Mouse (Mus musculus) heart, adult 2 months (tissue): Measurements from ENCODE around the gene Ankrd13a. TPM values are rescaled to one million over a fixed set of nuclear protein-coding genes. Genes with fewer than 3 reads are reported as not detected.

Source experiments
- DNase-seq, 2 experiments: peaks; one replicate each; pipeline ENCODE4 v3.0.0; 2021
- H3K27ac ChIP-seq: fragments of 200-600 bp; 2 replicates; pipeline ENCODE4 v1.8.1; 2022
- H3K27me3 ChIP-seq: fragments of 200-500 bp; 2 replicates; pipeline ENCODE4 v1.6.1; 2012; ENCODE audit warnings: mild to moderate bottlenecking, low read length, inconsistent platforms, mixed read lengths; ENCODE audit not compliant: control insufficient read depth, insufficient read depth
- H3K36me3 ChIP-seq: fragments of 200-500 bp; 2 replicates; pipeline ENCODE4 v1.6.1; 2012; ENCODE audit warnings: low read length, inconsistent platforms; ENCODE audit not compliant: control insufficient read depth, insufficient read depth
- H3K4me1 ChIP-seq: fragments of 200-500 bp; 2 replicates; pipeline ENCODE4 v1.6.1; 2011; ENCODE audit warnings: low read length; ENCODE audit not compliant: control insufficient read depth, insufficient read depth
- H3K4me3 ChIP-seq: fragments of 200-600 bp; 2 replicates; pipeline ENCODE4 v1.8.1; 2022
- H3K79me2 ChIP-seq: fragments of 200-500 bp; replicated peaks from 2 replicates; pipeline ENCODE4 v1.6.1; 2012; ENCODE audit warnings: mild to moderate bottlenecking, inconsistent platforms, low read length, moderate library complexity, mixed read lengths; ENCODE audit not compliant: control insufficient read depth, insufficient read depth
- H3K9ac ChIP-seq: fragments of 200-500 bp; 2 replicates; pipeline ENCODE4 v1.6.1; 2012; ENCODE audit warnings: low read depth, mild to moderate bottlenecking, control low read depth, inconsistent platforms, low read length, mixed read lengths
- CTCF ChIP-seq: fragments of 200-600 bp; IDR thresholded peaks from 2 replicates; pipeline ENCODE4 v1.8.1; 2022; ENCODE audit warnings: antibody characterized with exemption, mild to moderate bottlenecking, moderate library complexity
- EP300 ChIP-seq: fragments of 200-500 bp; IDR thresholded peaks from 2 replicates; pipeline ENCODE4 v1.6.1; 2011; ENCODE audit warnings: low read depth, low read length, control low read depth; ENCODE audit not compliant: insufficient read depth
- POLR2A ChIP-seq: fragments of 200-500 bp; IDR thresholded peaks from 2 replicates; pipeline ENCODE4 v1.6.1; 2011; ENCODE audit warnings: mild to moderate bottlenecking, low read depth, low read length, control low read depth; ENCODE audit not compliant: insufficient read depth
- WGBS: fragments of 180-500 bp; shearing (Covaris S2); methylation state at CpG from one replicate; pipeline ENCODE4 v1.1.7; 2018; 5-methylcytosine and 5-hydroxymethylcytosine counted together
- intact Hi-C: fragments of 180-260 bp; cut with DNase I; formaldehyde crosslinking; loops from one replicate; pipeline ENCODE4 v1.15.1; 2025
- polyA plus RNA-seq: library from polyadenylated mRNA; depleted of rRNA; stranded (reverse); fragments of >200 nt; gene quantifications from 2 replicates; pipeline ENCODE4 v1.2.3, GENCODE M21; 2012
- total RNA-seq, 2 experiments: library from RNA; stranded (reverse); gene quantifications; 2 replicates each; pipeline ENCODE4 v1.2.3; 2021

Ankrd13a gene
- total and polyA plus RNA-seq, 3 experiments, result 21.3 to 32.9 (median 31.4) TPM

DNA sequence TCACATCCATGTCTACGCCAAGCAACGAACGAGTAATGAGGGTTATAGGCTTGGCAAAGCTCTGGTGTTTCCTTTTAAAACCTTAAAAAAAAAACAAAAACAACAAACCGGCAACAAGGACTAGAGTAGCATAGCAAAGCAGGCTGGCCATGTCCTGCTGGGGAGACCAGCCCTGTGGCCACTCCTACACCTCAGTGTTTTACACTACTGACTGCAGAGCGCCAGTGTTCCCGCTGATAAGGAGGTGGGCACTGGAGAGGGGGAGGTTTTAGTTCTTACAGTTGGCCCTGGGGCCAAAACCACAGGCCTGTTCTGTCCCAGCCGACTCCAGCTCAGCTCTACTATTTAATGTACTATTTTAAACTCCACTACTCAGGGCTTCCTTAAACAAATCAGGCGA lies 33.0 kb downstream of the Ankrd13a start:
- Histone ChIP-seq H3K27ac (peak overlapping the region; percentile 84; the same call in 1 of the 2 replicates), H3K4me1 (peaks cover 5% of the 10 kb centered on the region), H3K27me3 (no peaks in the 10 kb centered on the region), H3K36me3 (no peaks in the 10 kb centered on the region), H3K9ac (no peak overlapping the region), H3K79me2 (no peaks in the 10 kb centered on the region), H3K4me3 (no peak overlapping the region)
- 18% methylated on average over 8 of the region's 8 CpGs for WGBS
- intact Hi-C loops, result loop anchor here (5.0 kb wide), 1 partner anchor 100 kb away; the partner anchor contains the start of gene Tchp
- no peak for TF ChIP-seq EP300
- TF ChIP-seq POLR2A, result no peak
- TF ChIP-seq CTCF, result no peak
- DNase-seq, result no peak

- no peak overlapping the region for H3K9ac ChIP-seq
- intact Hi-C loops, result loop anchor here (5.0 kb wide), 1 partner anchor 101 kb away; the partner anchor contains the start of gene Tchp
- no peak for TF ChIP-seq CTCF
- no peak for TF ChIP-seq EP300
- TF ChIP-seq POLR2A, result no peak
- WGBS, result 79% methylated on average over 6 of the region's 6 CpGs
- H3K27ac ChIP-seq, result no peak overlapping the region
- peaks cover 5% of the 10 kb centered on the region for H3K4me1 ChIP-seq
- H3K79me2 ChIP-seq, result no peaks in the 10 kb centered on the region
- H3K4me3 ChIP-seq, result no peak overlapping the region
- no peaks in the 10 kb centered on the region for H3K27me3 ChIP-seq
- no peak for DNase-seq
- H3K36me3 ChIP-seq, result no peaks in the 10 kb centered on the region
Observed at GRCm38 (mm10) chr5:114807893-114808292, 33.4 kb downstream of the Ankrd13a start.

GRCm38 (mm10) chr5:114808385-114808784 lies 33.9 kb downstream of the Ankrd13a start:
- no peaks in the 10 kb centered on the region for H3K36me3 ChIP-seq
- no peaks in the 10 kb centered on the region for H3K27me3 ChIP-seq
- H3K79me2 ChIP-seq, result no peaks in the 10 kb centered on the region
- H3K4me3 ChIP-seq, result no peak overlapping the region
- no peak overlapping the region for H3K27ac ChIP-seq
- intact Hi-C loops, result loop anchor here (5.0 kb wide), 1 partner anchor 101 kb away; the partner anchor contains the start of gene Tchp
- no peak for DNase-seq
- 78% methylated on average over 8 of the region's 8 CpGs for WGBS
- TF ChIP-seq CTCF (no peak), POLR2A (no peak), EP300 (no peak)
- H3K4me1 ChIP-seq, result peaks cover 5% of the 10 kb centered on the region
- no peak overlapping the region for H3K9ac ChIP-seq

DNA sequence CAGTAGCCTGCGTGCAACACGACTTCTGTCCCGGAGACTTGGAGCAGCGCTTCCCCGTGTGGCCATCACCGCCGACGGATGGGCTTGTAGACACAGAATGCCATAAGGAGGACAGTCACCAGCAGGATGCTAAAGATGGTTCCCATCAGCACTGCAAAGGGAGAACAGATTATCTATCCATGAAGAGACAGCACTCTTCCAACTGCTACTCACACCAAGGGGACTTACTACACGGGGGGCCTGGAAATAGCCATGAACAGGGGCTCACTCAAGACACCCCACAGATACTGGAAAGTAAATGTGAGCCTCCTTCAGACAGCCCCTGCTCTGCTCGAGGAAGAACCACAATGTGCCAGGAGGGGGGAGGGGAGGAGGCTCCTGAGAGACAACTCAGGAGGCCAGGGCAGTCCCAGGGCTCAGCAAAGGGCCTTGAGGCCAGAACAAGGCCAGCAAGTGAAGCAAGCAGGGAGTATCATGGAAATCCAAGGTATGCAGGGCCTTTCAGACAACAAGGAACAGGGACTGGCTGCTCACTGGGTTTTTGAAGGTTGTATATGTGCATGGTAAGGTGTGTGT lies 34.8 kb downstream of the Ankrd13a start:
- Histone ChIP-seq H3K27me3 (no peaks in the 10 kb centered on the region), H3K9ac (no peak overlapping the region), H3K36me3 (no peaks in the 10 kb centered on the region), H3K79me2 (no peaks in the 10 kb centered on the region), H3K4me1 (peaks cover 5% of the 10 kb centered on the region), H3K27ac (no peak overlapping the region), H3K4me3 (no peak overlapping the region)
- 82% methylated on average over 10 of the region's 10 CpGs for WGBS
- no peak for TF ChIP-seq CTCF
- no peak for TF ChIP-seq EP300
- TF ChIP-seq POLR2A, result no peak
- intact Hi-C loops, result loop anchor here (5.0 kb wide), 1 partner anchor 102 kb away; the partner anchor contains the start of gene Tchp
- DNase-seq, result no peak

GRCm38 (mm10) chr5:114809826-114810225 lies 35.3 kb downstream of the Ankrd13a start:
- Histone ChIP-seq H3K4me3 (no peak overlapping the region), H3K4me1 (peaks cover 5% of the 10 kb centered on the region), H3K9ac (no peak overlapping the region), H3K27ac (no peak overlapping the region), H3K27me3 (no peaks in the 10 kb centered on the region), H3K36me3 (no peaks in the 10 kb centered on the region), H3K79me2 (no peaks in the 10 kb centered on the region)
- DNase-seq, result no peak
- TF ChIP-seq POLR2A, result no peak
- TF ChIP-seq CTCF, result no peak
- no peak for TF ChIP-seq EP300
- intact Hi-C loops, result loop anchor here (5.0 kb wide), 1 partner anchor 103 kb away; the partner anchor contains the start of gene Tchp
- 89% methylated on average over 5 of the region's 5 CpGs for WGBS

- peak overlapping the region; percentile 76 for H3K4me3 ChIP-seq
- H3K9ac ChIP-seq, result peak overlapping the region; percentile 86
- H3K36me3 ChIP-seq, result no peaks in the 10 kb centered on the region
- DNase-seq, result peak; percentile 86 to 87
- WGBS, result 1% methylated on average over 50 of the region's 50 CpGs
- H3K27me3 ChIP-seq, result no peaks in the 10 kb centered on the region
- TF ChIP-seq POLR2A (peak; percentile 83), CTCF (no peak)
- intact Hi-C loops, result no loop called here
- peak overlapping the region; percentile 57 for H3K27ac ChIP-seq
- no peaks in the 10 kb centered on the region for H3K4me1 ChIP-seq
- H3K79me2 ChIP-seq, result no peaks in the 10 kb centered on the region
Observed at GRCm38 (mm10) chr5:114813525-114814181, 39.2 kb downstream of the Ankrd13a start.
